Mouse (Mus musculus) kidney, postnatal 4 days (tissue): ENCODE results near the gene Brix1.

Source experiments
- DNase-seq, 2 experiments: peaks; one replicate each; pipeline ENCODE4 v3.0.0; 2021; ENCODE audit warnings: mixed read lengths in 2 of 2

The Brix1 gene

GRCm38 (mm10) chr15:10442275-10442674, 43.5 kb downstream of the Brix1 start:
- DNase-seq = no peak

DNA sequence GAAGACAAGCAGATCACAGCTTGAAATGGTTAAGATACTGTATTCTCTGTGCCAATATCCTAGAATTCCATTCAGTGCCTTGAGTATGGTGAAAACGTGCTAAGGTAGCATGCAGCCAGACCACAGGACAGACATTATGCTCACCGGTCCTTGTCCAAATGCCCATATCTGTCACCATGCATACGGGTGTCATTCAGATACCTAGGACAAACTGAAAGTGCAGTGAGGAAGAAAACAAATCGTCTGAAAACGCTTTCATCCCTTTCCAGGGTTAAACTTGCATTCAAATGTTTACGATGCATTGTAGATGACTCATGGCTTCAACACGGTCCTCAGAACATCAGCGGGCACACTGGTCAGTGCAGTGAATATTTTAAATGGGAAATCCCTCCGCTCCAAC, 44.3 kb downstream of the Brix1 start:
- DNase-seq = no peak

- peak; percentile 37 to 56 for DNase-seq
These were observed 45.8 kb downstream of the Brix1 start for GRCm38 (mm10) chr15:10439963-10440362.

DNA sequence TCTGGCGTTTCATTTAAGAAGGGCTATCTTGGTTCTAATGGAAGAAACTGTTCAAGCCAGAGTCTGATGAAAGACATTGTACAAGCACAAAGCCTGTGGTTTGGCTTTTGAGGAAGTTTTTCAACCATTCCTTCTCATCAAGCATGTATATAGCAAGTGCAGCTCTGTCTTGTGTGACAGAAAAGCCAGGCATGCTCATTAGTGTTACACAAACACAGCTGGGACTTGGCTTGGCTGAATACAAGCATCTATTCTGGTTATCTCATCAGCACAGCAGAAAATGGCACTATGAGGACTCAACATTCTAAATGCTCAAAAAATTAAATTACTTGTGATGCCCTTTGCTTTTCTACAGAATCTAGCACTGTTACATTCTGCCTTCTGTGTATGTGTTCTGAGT, 48.9 kb downstream of the Brix1 start:
- no peak for DNase-seq

DNA sequence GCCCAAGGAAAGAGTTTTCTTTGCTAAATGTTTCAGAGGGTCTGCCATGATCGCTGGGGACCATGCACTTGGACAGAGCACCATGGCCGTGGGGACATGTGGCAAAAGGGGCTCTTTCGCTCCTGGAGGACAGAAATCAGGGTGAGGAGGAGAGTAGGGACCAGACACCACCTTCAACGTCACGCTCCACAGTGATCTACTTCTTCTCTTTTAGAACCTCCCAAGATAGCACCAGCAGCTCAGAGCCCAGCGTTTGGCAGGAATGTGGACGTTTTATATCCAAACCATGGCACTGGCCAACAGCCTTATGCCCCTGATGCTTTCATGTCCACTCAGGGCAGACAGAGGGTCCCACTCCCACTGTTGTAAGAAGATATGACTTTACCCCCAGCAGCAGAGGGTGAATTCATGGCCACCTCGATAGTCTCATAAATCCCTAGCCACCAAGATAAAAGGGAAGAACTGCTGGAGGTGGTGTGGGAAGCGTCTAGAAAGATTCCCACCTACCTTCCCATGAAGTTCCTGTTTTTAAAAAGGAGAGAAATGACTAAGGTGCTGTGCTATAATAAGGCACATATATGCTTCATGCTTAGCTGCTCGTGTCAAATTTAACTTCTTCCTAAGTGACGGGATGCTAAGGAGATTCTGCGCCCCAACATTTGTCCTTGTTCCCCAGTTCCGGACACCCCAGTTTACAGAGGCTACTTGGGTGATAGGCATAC, 59.0 kb downstream of the Brix1 start:
- DNase-seq = no peak

GRCm38 (mm10) chr15:10426124-10426523, 59.6 kb downstream of the Brix1 start:
- no peak for DNase-seq
